Mouse (Mus musculus) forebrain, embryonic 15.5 days (tissue): ENCODE measurements around the gene Dlgap1. TPM values are rescaled to one million over a fixed set of nuclear protein-coding genes. Genes with fewer than 3 reads are reported as not detected.
A peak's percentile ranks its signal among the peaks of the same experiment; 100 is the strongest.

ENCODE experiments used
- ATAC-seq: fragments of 200-750 bp; cut with Nextera tagmentation; replicated peaks from 2 replicates; pipeline ENCODE4 v1.8.0; 2017; ENCODE audit warnings: mild to moderate bottlenecking, moderate TSS enrichment, moderate library complexity
- H3K27ac ChIP-seq: fragments of 300-500 bp; sonication (generic); replicated peaks from 2 replicates; pipeline ENCODE4 v1.5.1; 2015; ENCODE audit warnings: mild to moderate bottlenecking, inconsistent platforms
- H3K27me3 ChIP-seq: fragments of 300-500 bp; sonication (generic); 2 replicates; pipeline ENCODE4 v1.6.1; 2015; ENCODE audit warnings: inconsistent platforms
- H3K36me3 ChIP-seq: fragments of 300-500 bp; sonication (generic); 2 replicates; pipeline ENCODE4 v1.6.1; 2015; ENCODE audit warnings: mild to moderate bottlenecking, inconsistent platforms
- H3K4me1 ChIP-seq: fragments of 300-500 bp; sonication (generic); 2 replicates; pipeline ENCODE4 v1.6.1; 2015; ENCODE audit warnings: inconsistent platforms
- H3K4me2 ChIP-seq: fragments of 300-500 bp; sonication (generic); replicated peaks from 2 replicates; pipeline ENCODE4 v1.6.1; 2015; ENCODE audit warnings: mild to moderate bottlenecking, inconsistent platforms
- H3K4me3 ChIP-seq: fragments of 300-500 bp; sonication (generic); 2 replicates; pipeline ENCODE4 v1.5.1; 2015; ENCODE audit warnings: mild to moderate bottlenecking, inconsistent platforms
- H3K9ac ChIP-seq: fragments of 300-500 bp; sonication (generic); replicated peaks from 2 replicates; pipeline ENCODE4 v1.6.1; 2015; ENCODE audit warnings: mild to moderate bottlenecking, inconsistent platforms
- H3K9me3 ChIP-seq: fragments of 300-500 bp; sonication (generic); 2 replicates; pipeline ENCODE4 v1.6.1; 2016; ENCODE audit warnings: inconsistent platforms
- WGBS: fragments of 180-500 bp; shearing (Covaris S2); methylation state at CpG from one replicate; pipeline ENCODE4 v1.1.7; 2015; ENCODE audit warnings: mixed read lengths; 5-methylcytosine and 5-hydroxymethylcytosine counted together
- microRNA counts: library from miRNA; unstranded; fragments of <30 nt; microRNA quantifications from one replicate; lab custom pipeline; 2016
- microRNA-seq: library from miRNA; unstranded; fragments of <30 nt; microRNA quantifications from one replicate; pipeline ENCODE4, GENCODE M21; 2016
- polyA plus RNA-seq: library from polyadenylated mRNA; unstranded; fragments of >200 nt; fragmentation: Nextera tagmentation; extraction: Ambion mirVana; gene quantifications from 2 replicates; pipeline ENCODE4 v1.2.1, GENCODE M21; 2015

The Dlgap1 gene
- polyA plus RNA-seq, 1 experiment from 2014 or later: 31.0 TPM

DNA sequence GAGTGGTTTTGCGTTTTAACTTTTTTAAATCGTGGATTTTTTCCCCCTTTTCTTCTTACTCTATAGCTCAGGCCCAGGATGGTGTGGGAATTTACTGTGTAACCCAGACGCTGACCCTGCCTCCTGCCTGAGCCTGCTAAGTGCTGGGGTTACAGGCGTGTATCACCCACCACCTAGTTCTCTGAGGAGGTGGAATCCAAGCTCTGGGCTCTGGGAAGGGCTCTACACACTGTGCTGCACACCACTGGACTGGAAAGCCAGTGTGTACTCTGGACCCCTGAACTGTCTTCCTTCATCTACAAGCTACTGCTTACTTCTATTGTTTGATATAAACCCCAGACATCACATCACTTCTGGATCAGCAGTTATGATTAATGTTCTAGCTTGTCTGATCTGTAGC lies 889.9 kb downstream of the Dlgap1 start:
- H3K27me3 ChIP-seq: no peaks in the 10 kb centered on the region
- no peaks in the 10 kb centered on the region for H3K9me3 ChIP-seq
- no peaks in the 10 kb centered on the region for H3K36me3 ChIP-seq
- ATAC-seq: no peak
- H3K4me3 ChIP-seq: no peak overlapping the region
- H3K4me2 ChIP-seq: no peak overlapping the region
- H3K27ac ChIP-seq: no peak overlapping the region
- H3K9ac ChIP-seq: no peak overlapping the region
- H3K4me1 ChIP-seq: no peaks in the 10 kb centered on the region
- 89% methylated on average over 4 of the region's 4 CpGs for WGBS

DNA sequence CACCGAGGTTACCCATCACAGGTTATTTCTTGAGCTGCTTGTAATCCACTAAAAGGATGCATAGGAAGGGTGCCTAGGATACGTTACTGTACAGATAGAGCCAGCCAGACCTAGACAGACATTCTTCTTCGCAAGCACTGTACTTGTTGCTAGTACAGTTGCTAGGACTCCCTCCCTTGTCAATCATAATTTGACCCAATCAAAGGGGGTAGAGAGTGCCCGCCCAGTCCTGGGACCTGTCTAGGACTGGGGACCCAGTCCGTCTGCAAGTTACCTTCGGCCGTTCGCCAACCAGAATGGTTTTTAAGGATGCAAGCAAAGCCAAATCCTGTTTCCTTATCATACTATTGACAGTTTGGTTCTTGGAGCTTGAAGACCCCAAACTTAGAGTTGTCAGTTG lies 895.2 kb downstream of the Dlgap1 start:
- WGBS: 93% methylated on average over 8 of the region's 8 CpGs
- Histone ChIP-seq H3K36me3 (no peaks in the 10 kb centered on the region), H3K27ac (no peak overlapping the region), H3K4me1 (no peaks in the 10 kb centered on the region), H3K27me3 (no peaks in the 10 kb centered on the region), H3K4me2 (no peak overlapping the region), H3K9me3 (no peaks in the 10 kb centered on the region), H3K9ac (no peak overlapping the region), H3K4me3 (no peak overlapping the region)
- no peak for ATAC-seq

DNA sequence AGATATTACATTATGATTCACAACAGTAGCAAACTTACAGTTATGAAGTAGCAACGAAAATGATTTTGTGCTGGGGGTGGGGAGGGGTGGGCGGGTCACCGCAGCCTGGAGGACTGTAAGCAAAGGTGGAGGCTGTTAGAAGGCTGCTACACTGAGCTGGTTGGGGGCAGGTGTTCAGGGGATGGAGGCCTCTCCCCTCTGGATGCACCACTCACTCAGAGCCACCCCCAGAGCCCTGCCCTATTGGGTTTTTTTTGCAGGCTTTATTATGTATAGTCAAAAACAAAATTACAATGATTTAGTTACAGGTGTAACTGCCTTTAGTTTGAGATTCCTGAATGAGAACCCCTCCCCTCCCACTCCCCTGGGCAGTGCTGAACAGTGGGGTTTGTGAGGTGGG lies 895.8 kb downstream of the Dlgap1 start:
- H3K36me3 ChIP-seq: no peaks in the 10 kb centered on the region
- H3K9ac ChIP-seq: no peak overlapping the region
- H3K4me1 ChIP-seq: no peaks in the 10 kb centered on the region
- no peak overlapping the region for H3K4me2 ChIP-seq
- H3K4me3 ChIP-seq: no peak overlapping the region
- H3K27me3 ChIP-seq: no peaks in the 10 kb centered on the region
- WGBS: 91% methylated on average over 3 of the region's 3 CpGs
- H3K9me3 ChIP-seq: no peaks in the 10 kb centered on the region
- no peak overlapping the region for H3K27ac ChIP-seq
- no peak for ATAC-seq

DNA sequence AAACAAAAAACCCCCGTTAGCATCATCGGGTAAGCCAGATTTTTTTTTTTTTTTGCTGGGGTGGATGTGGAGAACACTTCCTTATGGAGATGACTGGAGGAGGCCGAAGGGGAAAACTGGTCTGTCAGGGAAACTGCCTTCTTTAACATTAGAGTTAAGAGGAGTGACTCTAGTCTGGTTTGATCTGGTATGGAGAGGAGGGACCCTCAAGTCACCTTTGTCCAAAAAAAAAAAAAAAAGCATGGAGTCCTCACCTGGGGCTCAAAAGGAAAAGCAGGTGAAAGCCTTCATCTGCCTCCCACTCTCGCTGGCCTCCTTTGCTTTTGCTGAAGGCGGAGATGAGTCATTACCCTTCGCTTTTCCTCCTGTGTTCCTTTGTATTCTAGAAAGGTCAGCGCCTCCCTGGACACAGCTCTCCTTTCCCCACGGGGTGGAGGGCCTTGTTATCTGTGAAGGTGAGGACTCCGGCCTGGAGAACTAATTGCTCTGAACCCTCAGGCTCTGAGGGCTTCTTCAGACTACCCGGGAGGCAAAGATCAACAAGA lies 896.3 kb downstream of the Dlgap1 start:
- H3K9me3 ChIP-seq: no peaks in the 10 kb centered on the region
- WGBS: 85% methylated on average over 10 of the region's 10 CpGs

DNA sequence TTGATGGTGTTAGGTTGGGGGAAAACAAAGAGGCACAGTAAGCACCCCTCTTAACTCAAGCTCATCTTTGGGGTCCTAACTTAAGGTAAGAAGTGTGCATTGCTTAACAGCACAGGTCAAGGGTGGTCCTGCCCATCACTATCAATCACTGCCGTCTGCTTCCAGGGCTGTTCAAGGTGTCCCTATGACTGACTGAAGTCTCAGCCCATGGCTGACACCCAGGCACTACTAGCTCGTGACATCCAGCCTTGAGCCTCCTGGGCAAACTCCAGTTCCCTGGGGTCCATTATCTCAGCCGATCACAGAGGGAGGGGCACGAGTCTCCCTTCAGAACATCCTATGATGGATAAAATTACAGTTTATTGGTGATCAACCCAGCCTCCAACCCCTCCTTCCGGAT lies 897.2 kb downstream of the Dlgap1 start:
- H3K27ac ChIP-seq: no peak overlapping the region
- ATAC-seq: no peak
- H3K9ac ChIP-seq: no peak overlapping the region
- H3K4me2 ChIP-seq: no peak overlapping the region
- H3K9me3 ChIP-seq: no peaks in the 10 kb centered on the region
- no peak overlapping the region for H3K4me3 ChIP-seq
- no peaks in the 10 kb centered on the region for H3K36me3 ChIP-seq
- no peaks in the 10 kb centered on the region for H3K4me1 ChIP-seq
- no peaks in the 10 kb centered on the region for H3K27me3 ChIP-seq
- WGBS: 92% methylated on average over 5 of the region's 5 CpGs

More for the DNA sequence above, 896.3 kb downstream of the Dlgap1 start:
- Histone ChIP-seq H3K27me3 (no peaks in the 10 kb centered on the region), H3K36me3 (no peaks in the 10 kb centered on the region), H3K27ac (no peak overlapping the region), H3K4me2 (no peak overlapping the region), H3K4me1 (no peaks in the 10 kb centered on the region), H3K9ac (no peak overlapping the region), H3K4me3 (no peak overlapping the region)
- ATAC-seq: no peak

DNA sequence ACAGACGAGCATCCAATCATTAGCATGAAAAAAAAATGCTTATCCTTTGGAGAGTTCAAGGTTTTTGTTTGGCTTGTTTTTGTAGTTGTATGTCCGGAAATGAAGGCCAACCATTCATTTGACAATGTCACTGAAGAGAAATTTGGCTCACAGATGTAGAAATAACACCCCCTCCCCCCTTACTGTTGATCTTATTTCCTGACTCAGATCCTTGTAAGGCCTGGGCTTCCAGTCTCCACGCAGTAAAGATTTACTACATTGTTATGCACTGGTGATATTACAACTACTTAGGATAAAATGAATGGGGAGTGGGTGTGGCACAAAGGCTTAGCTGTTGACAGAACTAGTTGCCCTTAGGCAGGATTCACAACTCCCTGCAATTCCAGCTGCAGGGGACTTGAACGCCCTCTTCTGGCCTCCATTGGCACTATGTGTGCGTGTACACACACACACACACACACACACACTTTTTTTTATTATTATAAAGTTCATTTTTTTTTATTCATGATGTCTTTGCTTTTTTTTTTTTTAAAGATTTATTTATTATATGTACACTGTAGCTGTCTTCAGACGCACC lies 897.8 kb downstream of the Dlgap1 start:
- Histone ChIP-seq H3K4me1 (no peaks in the 10 kb centered on the region), H3K27me3 (no peaks in the 10 kb centered on the region), H3K27ac (no peak overlapping the region), H3K4me2 (no peak overlapping the region), H3K9me3 (no peaks in the 10 kb centered on the region), H3K36me3 (no peaks in the 10 kb centered on the region), H3K9ac (no peak overlapping the region), H3K4me3 (no peak overlapping the region)
- 87% methylated on average over 6 of the region's 6 CpGs for WGBS
- no peak for ATAC-seq

DNA sequence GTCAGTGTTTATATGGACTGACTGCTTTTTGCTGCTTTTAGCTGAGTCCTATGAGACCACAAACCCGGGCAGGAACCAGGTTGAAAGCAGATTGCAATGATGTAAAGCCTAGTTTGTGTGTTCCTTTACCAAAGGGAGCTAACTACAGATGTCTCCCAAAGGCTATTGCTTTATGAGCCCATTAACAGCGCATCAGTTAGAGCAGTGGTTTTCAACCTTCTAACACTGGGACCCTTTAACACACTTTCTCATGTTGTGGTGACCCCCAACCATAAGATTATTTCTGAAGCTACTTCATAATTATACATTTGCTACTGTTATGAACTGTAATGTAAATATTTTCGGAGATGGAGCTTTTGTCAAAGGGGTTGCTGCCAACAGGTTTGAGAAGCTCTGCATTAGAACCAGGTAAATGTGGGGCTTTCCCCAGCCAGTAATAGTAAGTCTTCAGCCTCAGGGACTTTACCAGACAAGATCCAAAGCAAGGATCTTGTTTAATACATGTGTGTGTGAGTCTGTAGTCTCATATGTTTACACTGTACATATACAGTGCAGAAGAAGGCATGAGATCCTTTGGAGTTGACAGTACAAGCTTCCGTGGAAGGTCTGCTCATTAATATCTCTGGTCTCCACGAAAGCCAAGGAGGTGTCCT lies 899.8 kb downstream of the Dlgap1 start:
- Histone ChIP-seq H3K4me3 (no peak overlapping the region), H3K9ac (no peak overlapping the region), H3K9me3 (no peaks in the 10 kb centered on the region), H3K4me1 (peaks cover 15% of the 10 kb centered on the region), H3K36me3 (no peaks in the 10 kb centered on the region), H3K27me3 (no peaks in the 10 kb centered on the region), H3K4me2 (no peak overlapping the region), H3K27ac (no peak overlapping the region)
- no peak for ATAC-seq
- 94% methylated on average over 5 of the region's 5 CpGs for WGBS

DNA sequence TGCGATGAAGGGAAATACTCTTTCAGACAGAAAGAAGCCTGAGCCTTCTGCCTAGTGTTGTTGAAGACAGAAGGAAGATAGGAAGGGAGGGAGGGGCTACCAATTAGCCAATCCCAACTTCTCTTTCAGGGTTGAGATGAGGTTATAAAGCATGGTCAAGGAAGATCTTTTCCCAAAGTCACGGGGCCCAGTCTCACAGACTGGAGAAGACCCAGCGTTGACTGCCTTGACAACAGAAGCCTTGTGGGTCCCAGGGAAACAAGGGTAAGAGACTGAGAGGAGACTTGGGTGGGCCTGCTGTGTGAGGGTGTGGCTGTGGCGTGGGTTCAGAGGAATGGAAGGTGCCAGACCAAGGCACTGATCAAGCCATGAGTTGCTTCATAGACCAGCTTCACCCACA lies 901.7 kb downstream of the Dlgap1 start:
- Histone ChIP-seq H3K27me3 (no peaks in the 10 kb centered on the region), H3K4me1 (peaks cover 16% of the 10 kb centered on the region), H3K9ac (no peak overlapping the region), H3K9me3 (no peaks in the 10 kb centered on the region), H3K27ac (no peak overlapping the region), H3K36me3 (no peaks in the 10 kb centered on the region), H3K4me2 (no peak overlapping the region), H3K4me3 (no peak overlapping the region)
- no peak for ATAC-seq
- 93% methylated on average over 4 of the region's 4 CpGs for WGBS

MicroRNAs within 50 kb of the gene (microRNA counts, 519-probe panel; counts per million panel counts)
- 1,684 counts per million, percentile 11 among the panel's probes with 10 or more counts for microRNA mmu-miR-1195 (lab: Ali Mortazavi, UCI)

Small RNA genes lying within 50 kb of the gene (microRNA-seq; reads per million reads assigned to microRNA genes)
- not detected for gene Mir1195
